Mouse (Mus musculus) intestine, postnatal 0 days (tissue): Measurements from ENCODE around the gene L1td1. TPM values are rescaled to one million over a fixed set of nuclear protein-coding genes. Genes with fewer than 3 reads are reported as not detected.

Experiments used
- ATAC-seq: fragments of 200-750 bp; cut with Nextera tagmentation; 2 replicates; pipeline ENCODE4 v1.8.0; 2017; ENCODE audit warnings: mild to moderate bottlenecking, moderate TSS enrichment, moderate library complexity
- H3K27ac ChIP-seq: fragments of 300-500 bp; sonication (generic); 2 replicates; pipeline ENCODE4 v1.5.1; 2014; ENCODE audit warnings: mild to moderate bottlenecking, low read depth, low read length, moderate library complexity
- H3K27me3 ChIP-seq: fragments of 300-500 bp; sonication (generic); replicated peaks from 2 replicates; pipeline ENCODE4 v1.6.1; 2014; ENCODE audit warnings: low read length, mixed read lengths; ENCODE audit not compliant: control insufficient read depth, insufficient read depth
- H3K36me3 ChIP-seq: fragments of 300-500 bp; sonication (generic); 2 replicates; pipeline ENCODE4 v1.6.1; 2014; ENCODE audit warnings: mild to moderate bottlenecking, moderate library complexity; ENCODE audit not compliant: control insufficient read depth, insufficient read depth
- H3K4me1 ChIP-seq: fragments of 300-500 bp; sonication (generic); replicated peaks from 2 replicates; pipeline ENCODE4 v1.6.1; 2014; ENCODE audit warnings: antibody characterized with exemption, low read length, mixed read lengths; ENCODE audit not compliant: control insufficient read depth, insufficient read depth
- H3K4me2 ChIP-seq: fragments of 300-500 bp; sonication (generic); replicated peaks from 2 replicates; pipeline ENCODE4 v1.6.1; 2014; ENCODE audit warnings: low read depth, mild to moderate bottlenecking, moderate library complexity
- H3K4me3 ChIP-seq: fragments of 300-500 bp; sonication (generic); 2 replicates; pipeline ENCODE4 v1.5.1; 2014; ENCODE audit warnings: low read depth, low read length
- H3K9ac ChIP-seq: fragments of 300-500 bp; sonication (generic); 2 replicates; pipeline ENCODE4 v1.6.1; 2014; ENCODE audit warnings: mild to moderate bottlenecking, low read depth, low read length
- H3K9me3 ChIP-seq: fragments of 300-500 bp; sonication (generic); 2 replicates; pipeline ENCODE4 v1.6.1; 2016; ENCODE audit warnings: mixed run types; ENCODE audit not compliant: control insufficient read depth
- CTCF ChIP-seq: sonication (generic); IDR thresholded peaks from 2 replicates; pipeline ENCODE4 v1.5.1; 2016; ENCODE audit warnings: low read depth, mild to moderate bottlenecking, control low read depth, antibody characterized with exemption, moderate library complexity
- WGBS: fragments of 180-500 bp; shearing (Covaris S2); extraction: QIAGEN DNeasy Blood & Tissue Kit; methylation state at CpG from one replicate; pipeline ENCODE4 v1.1.7; 2014; 5-methylcytosine and 5-hydroxymethylcytosine counted together
- polyA plus RNA-seq: library from polyadenylated mRNA; unstranded; fragments of >200 nt; fragmentation: Nextera tagmentation; extraction: Ambion mirVana; gene quantifications from 2 replicates; pipeline ENCODE4 v1.2.1, GENCODE M21; 2015

Gene L1td1
- polyA plus RNA-seq, 1 experiment from 2014 or later = not detected

- peak overlapping the region; percentile 37 for H3K27ac ChIP-seq
Measured at GRCm38 (mm10) chr4:98693465-98694185, 32.9 kb upstream of the L1td1 start.

GRCm38 (mm10) chr4:98697932-98698331 is 28.6 kb upstream of the L1td1 start:
- no peak for TF ChIP-seq CTCF
- WGBS = 83% methylated on average over 4 of the region's 4 CpGs
- no peak for ATAC-seq
- Histone ChIP-seq H3K4me1 (no peaks in the 10 kb centered on the region), H3K4me2 (no peak overlapping the region), H3K36me3 (no peaks in the 10 kb centered on the region; the same call in 1 of the 2 replicates), H3K9ac (no peak overlapping the region), H3K27me3 (no peaks in the 10 kb centered on the region), H3K27ac (no peak overlapping the region), H3K9me3 (no peaks in the 10 kb centered on the region), H3K4me3 (no peak overlapping the region)

More at GRCm38 (mm10) chr4:98693465-98694185, 32.9 kb upstream of the L1td1 start:
- whole genome bisulfite sequencing = 18% methylated on average over 9 of the region's 9 CpGs
- H3K4me1 ChIP-seq = no peaks in the 10 kb centered on the region
- no peak overlapping the region for H3K4me3 ChIP-seq
- no peaks in the 10 kb centered on the region for H3K27me3 ChIP-seq
- TF ChIP-seq CTCF = no peak
- H3K9ac ChIP-seq = no peak overlapping the region
- peak; percentile 87 for ATAC-seq
- no peak overlapping the region for H3K4me2 ChIP-seq
- H3K36me3 ChIP-seq = peaks cover 9% of the 10 kb centered on the region; the same call in 1 of the 2 replicates
- peaks cover 4% of the 10 kb centered on the region; the same call in 1 of the 2 replicates for H3K9me3 ChIP-seq

GRCm38 (mm10) chr4:98698921-98699320 is 27.6 kb upstream of the L1td1 start:
- no peak overlapping the region for H3K27ac ChIP-seq
- WGBS = 54% methylated on average over 3 of the region's 3 CpGs
- no peak for ATAC-seq
- no peaks in the 10 kb centered on the region for H3K9me3 ChIP-seq
- TF ChIP-seq CTCF = 0 out of 2 replicates have a peak, but pooled peaks have one; percentile 12
- no peaks in the 10 kb centered on the region for H3K27me3 ChIP-seq
- no peak overlapping the region for H3K4me2 ChIP-seq
- no peaks in the 10 kb centered on the region for H3K4me1 ChIP-seq
- peaks cover 2% of the 10 kb centered on the region; the same call in 1 of the 2 replicates for H3K36me3 ChIP-seq
- H3K9ac ChIP-seq = no peak overlapping the region
- H3K4me3 ChIP-seq = no peak overlapping the region

- no peak for TF ChIP-seq CTCF
- 90% methylated on average over 3 of the region's 3 CpGs for WGBS
- Histone ChIP-seq H3K27ac (no peak overlapping the region), H3K9ac (no peak overlapping the region), H3K4me3 (no peak overlapping the region), H3K4me2 (no peak overlapping the region), H3K4me1 (no peaks in the 10 kb centered on the region), H3K36me3 (peaks cover 12% of the 10 kb centered on the region; the same call in 1 of the 2 replicates), H3K9me3 (no peaks in the 10 kb centered on the region), H3K27me3 (no peaks in the 10 kb centered on the region)
- no peak for ATAC-seq
Measured at GRCm38 (mm10) chr4:98700156-98700555, 26.4 kb upstream of the L1td1 start.

- Histone ChIP-seq H3K4me3 (no peak overlapping the region), H3K27ac (no peak overlapping the region), H3K9ac (no peak overlapping the region), H3K9me3 (no peaks in the 10 kb centered on the region), H3K4me1 (no peaks in the 10 kb centered on the region), H3K36me3 (peaks cover 20% of the 10 kb centered on the region; the same call in 1 of the 2 replicates), H3K4me2 (no peak overlapping the region), H3K27me3 (no peaks in the 10 kb centered on the region)
- no peak; the same call in 1 of the 2 replicates for ATAC-seq
- peak; percentile 93 for TF ChIP-seq CTCF
- 36% methylated on average over 12 of the region's 12 CpGs for WGBS
Measured at GRCm38 (mm10) chr4:98702201-98702894, 24.2 kb upstream of the L1td1 start.

GRCm38 (mm10) chr4:98710891-98711290 is 15.6 kb upstream of the L1td1 start:
- Histone ChIP-seq H3K4me1 (no peaks in the 10 kb centered on the region), H3K36me3 (peaks cover 6% of the 10 kb centered on the region; the same call in 1 of the 2 replicates), H3K9ac (no peak overlapping the region), H3K4me2 (no peak overlapping the region), H3K4me3 (no peak overlapping the region), H3K9me3 (no peaks in the 10 kb centered on the region), H3K27ac (no peak overlapping the region), H3K27me3 (no peaks in the 10 kb centered on the region)
- ATAC-seq = no peak
- TF ChIP-seq CTCF = no peak
- WGBS = 96% methylated on average over 8 of the region's 8 CpGs
